Mouse (Mus musculus): ENCODE measurements at regions not wholly inside any gene's neighbourhood (a gene's known extent, or its start where the extent isn't known, plus 50 kb on each side); places are given as distances from the start of the nearest gene placed in this dataset.

DNA sequence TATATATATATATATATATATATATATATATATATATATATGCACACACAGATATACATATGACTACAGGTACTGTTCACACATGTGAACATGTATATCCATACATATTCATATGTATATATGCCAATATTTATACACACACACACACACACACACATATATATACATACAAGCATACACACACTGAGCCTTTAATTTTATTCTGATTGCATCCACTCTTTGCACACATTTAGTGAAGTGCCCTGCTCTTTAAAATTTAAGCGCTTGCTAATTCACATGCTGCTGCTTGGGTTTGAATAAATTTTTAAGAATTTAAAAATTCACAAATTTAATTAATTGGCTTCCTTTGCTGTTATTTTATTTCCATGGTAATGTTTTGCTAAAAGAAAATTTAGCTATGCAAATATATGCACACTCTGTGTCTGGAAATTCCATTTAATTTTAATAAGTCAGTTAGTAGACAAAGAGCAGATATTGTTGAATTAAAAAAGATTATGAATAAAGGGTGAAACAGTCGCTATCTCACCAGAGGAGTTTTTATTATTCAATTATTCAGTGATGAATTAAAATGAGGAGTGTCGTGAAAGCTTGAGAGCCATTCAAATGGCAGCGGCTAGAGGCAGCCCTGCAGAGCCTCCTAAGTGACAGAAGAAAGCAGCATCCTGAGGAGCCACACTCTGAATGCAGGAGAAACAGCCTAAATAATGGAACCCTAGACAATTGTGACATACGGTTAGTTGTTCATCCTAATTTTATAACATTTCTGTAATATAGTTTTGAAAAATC, 348.3 kb upstream of the BB014433 start:
- TF ChIP-seq EP300 (optimal IDR thresholded peaks at IDR 0.05) (no peak), CTCF (IDR thresholded peaks at IDR 0.05; ENCODE audit: low read depth) (no peak)

All from stomach, postnatal 0 days (tissue).